Mouse (Mus musculus) spleen, adult 2 months (tissue): ENCODE results near the gene Pnkd.

Source experiments
- CTCF ChIP-seq: fragments of 200-500 bp; IDR thresholded peaks from 2 replicates; pipeline ENCODE4 v1.5.1; 2011; ENCODE audit warnings: mild to moderate bottlenecking, inconsistent platforms; ENCODE audit not compliant: insufficient read depth, insufficient read length, insufficient replicate concordance; ENCODE audit errors: extremely low read depth
- POLR2A ChIP-seq: fragments of 200-500 bp; IDR thresholded peaks from 2 replicates; pipeline ENCODE4 v1.6.1; 2011; ENCODE audit warnings: low read depth, low read length, inconsistent platforms

DNA sequence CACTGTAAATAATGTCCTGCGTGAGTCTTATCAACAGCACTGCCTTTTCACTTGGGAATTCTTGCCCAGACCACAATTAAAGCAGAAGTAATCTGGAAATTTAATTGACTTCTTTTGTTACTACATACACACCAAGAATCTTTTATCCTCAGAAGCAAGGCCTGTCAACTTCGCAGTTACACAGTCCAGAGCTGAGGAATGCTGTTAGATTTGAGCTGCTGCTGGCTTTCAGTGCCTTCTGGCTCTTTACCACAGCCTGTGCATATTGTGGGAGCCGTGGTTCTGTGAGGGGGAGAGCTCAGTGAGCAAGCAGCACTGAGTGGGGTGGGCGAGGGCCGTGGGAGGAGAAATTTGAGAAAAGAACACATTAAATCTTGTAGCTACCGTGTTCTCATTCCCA lies 44.4 kb upstream of the Pnkd start:
- TF ChIP-seq CTCF (no peak), POLR2A (no peak)
